Mouse (Mus musculus) liver, adult 2 months (tissue): ENCODE results near the gene Hoxc6.

ENCODE experiments used
- CTCF ChIP-seq: fragments of 200-500 bp; IDR thresholded peaks from 2 replicates; pipeline ENCODE4 v1.5.1; 2011; ENCODE audit warnings: low read depth, low read length, control low read depth
- POLR2A ChIP-seq: fragments of 200-500 bp; IDR thresholded peaks from 2 replicates; pipeline ENCODE4 v1.6.1; 2011; ENCODE audit warnings: low read length, control low read depth; ENCODE audit not compliant: insufficient read depth; ENCODE audit errors: extremely low read depth

- no peak for TF ChIP-seq CTCF
- TF ChIP-seq POLR2A = no peak
Observed at GRCm38 (mm10) chr15:102954192-102955006, 43.7 kb upstream of the Hoxc6 start, which contains the start of gene Hoxc11.
